Comparison of ENCODE assay signal across 9 mouse cellular contexts in genomic region chr10:70287825-70288235, GRCm38 (mm10). TPM values are rescaled to one million over a fixed set of nuclear protein-coding genes. Genes with fewer than 3 reads are reported as not detected.
DNase-seq lines count a peak whose midpoint lies in the region; ATAC-seq and TF ChIP-seq lines count a peak whose summit lies in the region.
"Had no signal": no experiment of that assay in that cellular context is flagged by ENCODE, and none has a peak within 500 bp of the region (broad histone marks: within the 10 kb centered on the region; RNA-seq: fewer than 3 reads in every experiment).

No protein-coding gene starts in this region.

- H3K4me1 ChIP-seq in hindbrain, embryonic 14.5 days (replicated peaks; ENCODE audit: control insufficient read depth, insufficient read depth, low read length): peaks cover 21% of the 10 kb centered on the region
- H3K4me1 ChIP-seq in liver, embryonic 15.5 days (replicated peaks): peaks cover 13% of the 10 kb centered on the region
- H3K4me1 ChIP-seq in stomach, postnatal 0 days (replicated peaks; ENCODE audit: control insufficient read depth, insufficient read depth): no peaks in the 10 kb centered on the region

- no peak overlapping the region for H3K4me3 ChIP-seq in hindbrain, embryonic 14.5 days (replicated peaks; ENCODE audit: low read length)
- no peak overlapping the region; the same call in 1 of the 2 replicates for H3K4me3 ChIP-seq in liver, embryonic 15.5 days (replicated peaks)
- 0 out of 2 replicates have a peak overlapping the region, but pooled peaks have one; percentile 6 for H3K4me3 ChIP-seq in stomach, postnatal 0 days (ENCODE audit: low read depth, low read length)
- H3K4me3 ChIP-seq: limb, embryonic 15.5 days had no signal

- peak; percentile 24; the same call in 1 of the 2 replicates for ATAC-seq in hindbrain, embryonic 14.5 days (ENCODE audit: low FRiP score)
- peak; percentile 51 for ATAC-seq in liver, embryonic 15.5 days (ENCODE audit: insufficient read depth)
- ATAC-seq in stomach, postnatal 0 days (ENCODE audit: low FRiP score, low TSS enrichment): peak; percentile 89

- DNase-seq in layer of hippocampus, adult 9-11 months: peak; percentile 3
- DNase-seq in layer of hippocampus, postnatal 25 days (ENCODE audit: extremely low spot score in 1 of 2, low spot score in 1 of 2): no peak
- peak; percentile 73 for DNase-seq in brain, embryonic 14.5 days (ENCODE audit: low read depth)
- no peak for DNase-seq in hindbrain, embryonic 14.5 days (ENCODE audit: low spot score)
- DNase-seq in stomach, postnatal 0 days (ENCODE audit: low spot score): peak; percentile 70
- no peak for DNase-seq in ovary, postnatal 14 days (ENCODE audit: low spot score)
- no peak for DNase-seq in right cerebral cortex, postnatal 10 days (ENCODE audit: low spot score in 2 of 2)

- H3K36me3 ChIP-seq in hindbrain, embryonic 14.5 days (replicated peaks; ENCODE audit: control insufficient read depth, insufficient read depth): no peaks in the 10 kb centered on the region
- H3K36me3 ChIP-seq in liver, embryonic 15.5 days (replicated peaks): no peaks in the 10 kb centered on the region
- no peaks in the 10 kb centered on the region for H3K36me3 ChIP-seq in stomach, postnatal 0 days (ENCODE audit: control insufficient read depth, insufficient read depth, low read length)
- H3K36me3 ChIP-seq: limb, embryonic 15.5 days had no signal

- H3K4me2 ChIP-seq in hindbrain, embryonic 14.5 days (replicated peaks): no peak overlapping the region
- H3K4me2 ChIP-seq in liver, embryonic 15.5 days: peak overlapping the region; percentile 29
- peak overlapping the region; percentile 42 for H3K4me2 ChIP-seq in stomach, postnatal 0 days (replicated peaks; ENCODE audit: low read depth)
- H3K4me2 ChIP-seq: limb, embryonic 15.5 days had no signal

- H3K9me3 ChIP-seq in hindbrain, embryonic 14.5 days (ENCODE audit: control insufficient read depth, low read length): no peaks in the 10 kb centered on the region
- no peaks in the 10 kb centered on the region for H3K9me3 ChIP-seq in liver, embryonic 15.5 days (replicated peaks)
- H3K9me3 ChIP-seq in stomach, postnatal 0 days (ENCODE audit: control insufficient read depth, low read length): no peaks in the 10 kb centered on the region
- H3K9me3 ChIP-seq: limb, embryonic 15.5 days had no signal

- TF ChIP-seq POLR2A in brain, embryonic 14.5 days (IDR thresholded peaks at IDR 0.05; ENCODE audit: borderline replicate concordance, extremely low read depth, insufficient read depth, insufficient read length, poor library complexity, severe bottlenecking): no peak

- H3K27me3 ChIP-seq in hindbrain, embryonic 14.5 days (ENCODE audit: control insufficient read depth, insufficient read depth, low read length): no peaks in the 10 kb centered on the region
- no peaks in the 10 kb centered on the region for H3K27me3 ChIP-seq in liver, embryonic 15.5 days
- H3K27me3 ChIP-seq in stomach, postnatal 0 days (ENCODE audit: control insufficient read depth, insufficient read depth, low read length): no peaks in the 10 kb centered on the region
- H3K27me3 ChIP-seq: limb, embryonic 15.5 days had no signal

- no peak for TF ChIP-seq CTCF in brain, embryonic 14.5 days (IDR thresholded peaks at IDR 0.05; ENCODE audit: borderline replicate concordance, extremely low read depth, insufficient read depth, insufficient read length)
- no peak for TF ChIP-seq CTCF in stomach, postnatal 0 days (IDR thresholded peaks at IDR 0.05; ENCODE audit: low read depth)

- no peak overlapping the region for H3K9ac ChIP-seq in hindbrain, embryonic 14.5 days
- no peak overlapping the region for H3K9ac ChIP-seq in liver, embryonic 15.5 days
- no peak overlapping the region for H3K9ac ChIP-seq in stomach, postnatal 0 days (ENCODE audit: low read length)
- H3K9ac ChIP-seq: limb, embryonic 15.5 days had no signal

- 35% methylated on average over 9 of the region's 9 CpGs for WGBS in hindbrain, embryonic 14.5 days
- 14% methylated on average over 9 of the region's 9 CpGs for WGBS in liver, embryonic 15.5 days (ENCODE audit: insufficient replicate concordance)
- WGBS in stomach, postnatal 0 days: 12% methylated on average over 9 of the region's 9 CpGs

- H3K27ac ChIP-seq in hindbrain, embryonic 14.5 days: peak overlapping the region; percentile 70
- H3K27ac ChIP-seq in liver, embryonic 15.5 days (replicated peaks): no peak overlapping the region
- 0 out of 2 replicates have a peak overlapping the region, but pooled peaks have one; percentile 30 for H3K27ac ChIP-seq in stomach, postnatal 0 days (replicated peaks)
- H3K27ac ChIP-seq: limb, embryonic 15.5 days had no signal

- no peak for TF ChIP-seq EP300 in stomach, postnatal 0 days (optimal IDR thresholded peaks at IDR 0.05)

RNA-seq across cellular contexts. Expression of gene Slc16a9, which starts 42.9 kb away (rescaled TPM):
- 1 to 10 TPM; 2.2 to 2.8 TPM for total RNA-seq in layer of hippocampus, postnatal 25 days (2021)
- 1.4 and 2.4 TPM in 2 replicates for polyA plus RNA-seq in brain, embryonic 14.5 days (2012; rRNA removed)
- polyA plus RNA-seq in hindbrain, embryonic 14.5 days (2014; fragmentation: Nextera tagmentation; extraction: Ambion mirVana): 1.8 and 2.6 TPM in 2 replicates
- 0.58 and 0.62 TPM in 2 replicates for polyA plus RNA-seq in liver, embryonic 15.5 days (2015; fragmentation: Nextera tagmentation; extraction: Ambion mirVana)
- polyA plus RNA-seq in stomach, postnatal 0 days (2015; fragmentation: Nextera tagmentation; extraction: Ambion mirVana): 2.5 and 2.9 TPM in 2 replicates

Comparison
In these comparisons a context has a peak if more than half of its experiments do, and no peak if none do; other contexts are left out.
1. DNase-seq: peak in layer of hippocampus, adult 9-11 months (single experiment), brain, embryonic 14.5 days (single experiment) and stomach, postnatal 0 days (single experiment); none in layer of hippocampus, postnatal 25 days (0 of 2), hindbrain, embryonic 14.5 days (single experiment), ovary, postnatal 14 days (single experiment) and right cerebral cortex, postnatal 10 days (0 of 2).
2. ATAC-seq: peak in every context shown above with its lines; median percentile 89 in stomach, postnatal 0 days; 51 in liver, embryonic 15.5 days; 24 in hindbrain, embryonic 14.5 days.